Mouse (Mus musculus) limb, embryonic 14.5 days (tissue): ENCODE measurements at regions not wholly inside any gene's neighbourhood (a gene's known extent, or its start where the extent isn't known, plus 50 kb on each side); places are given as distances from the start of the nearest gene placed in this dataset.
A peak's percentile ranks its signal among the peaks of the same experiment; 100 is the strongest.
"Not testable (repeated sequence)": the region's sequence is repeated elsewhere in the genome, so short reads cannot be mapped to it uniquely, and the experiment has no call there.

Source experiments
- ATAC-seq: fragments of 200-750 bp; cut with Nextera tagmentation; 2 replicates; pipeline ENCODE4 v1.8.0; 2017; ENCODE audit warnings: low read depth, moderate number of reproducible peaks, moderate TSS enrichment; ENCODE audit not compliant: low FRiP score
- DNase-seq: peaks from one replicate; pipeline ENCODE4 v3.0.0-alpha.2; 2015; ENCODE audit warnings: low spot score
- H3K27ac ChIP-seq: fragments of 300-500 bp; sonication (generic); replicated peaks from 2 replicates; pipeline ENCODE4 v1.5.1; 2014; ENCODE audit warnings: low read depth, mild to moderate bottlenecking, low read length, moderate library complexity, mixed read lengths
- H3K27me3 ChIP-seq: fragments of 300-500 bp; sonication (generic); 2 replicates; pipeline ENCODE4 v1.6.1; 2014; ENCODE audit warnings: low read length, mixed read lengths; ENCODE audit not compliant: control insufficient read depth, insufficient read depth
- H3K36me3 ChIP-seq: fragments of 300-500 bp; sonication (generic); 2 replicates; pipeline ENCODE4 v1.6.1; 2014; ENCODE audit warnings: mild to moderate bottlenecking, low read length, moderate library complexity, mixed read lengths; ENCODE audit not compliant: control insufficient read depth, insufficient read depth
- H3K4me1 ChIP-seq: fragments of 300-500 bp; sonication (generic); 2 replicates; pipeline ENCODE4 v1.6.1; 2014; ENCODE audit warnings: antibody characterized with exemption, low read length, mixed read lengths; ENCODE audit not compliant: control insufficient read depth, insufficient read depth
- H3K4me2 ChIP-seq: fragments of 300-500 bp; sonication (generic); replicated peaks from 2 replicates; pipeline ENCODE4 v1.6.1; 2014; ENCODE audit warnings: low read depth, mild to moderate bottlenecking, low read length, moderate library complexity; ENCODE audit not compliant: severe bottlenecking
- H3K4me3 ChIP-seq: fragments of 300-500 bp; sonication (generic); replicated peaks from 2 replicates; pipeline ENCODE4 v1.5.1; 2014; ENCODE audit warnings: low read length
- H3K9ac ChIP-seq: fragments of 300-500 bp; sonication (generic); 2 replicates; pipeline ENCODE4 v1.6.1; 2014; ENCODE audit warnings: mild to moderate bottlenecking, low read depth, low read length, moderate library complexity; ENCODE audit not compliant: severe bottlenecking
- H3K9me3 ChIP-seq: fragments of 300-500 bp; sonication (generic); 2 replicates; pipeline ENCODE4 v1.6.1; 2016; ENCODE audit warnings: low read length; ENCODE audit not compliant: control insufficient read depth
- POLR2A ChIP-seq: fragments of 200-500 bp; IDR thresholded peaks from 2 replicates; pipeline ENCODE4 v1.8.0; 2012; ENCODE audit warnings: inconsistent platforms, mild to moderate bottlenecking, moderate library complexity, borderline replicate concordance; ENCODE audit not compliant: insufficient read depth, insufficient read length; ENCODE audit errors: extremely low read depth
- WGBS: fragments of 180-500 bp; shearing (Covaris S2); extraction: QIAGEN DNeasy Blood & Tissue Kit; methylation state at CpG from one replicate; pipeline ENCODE4 v1.1.7; 2014; 5-methylcytosine and 5-hydroxymethylcytosine counted together

- WGBS: 21% methylated on average over 4 of the region's 4 CpGs
- no peak for TF ChIP-seq POLR2A
These were observed 559.6 kb upstream of the Gm10131 start for GRCm38 (mm10) chr8:34670930-34671715.

DNA sequence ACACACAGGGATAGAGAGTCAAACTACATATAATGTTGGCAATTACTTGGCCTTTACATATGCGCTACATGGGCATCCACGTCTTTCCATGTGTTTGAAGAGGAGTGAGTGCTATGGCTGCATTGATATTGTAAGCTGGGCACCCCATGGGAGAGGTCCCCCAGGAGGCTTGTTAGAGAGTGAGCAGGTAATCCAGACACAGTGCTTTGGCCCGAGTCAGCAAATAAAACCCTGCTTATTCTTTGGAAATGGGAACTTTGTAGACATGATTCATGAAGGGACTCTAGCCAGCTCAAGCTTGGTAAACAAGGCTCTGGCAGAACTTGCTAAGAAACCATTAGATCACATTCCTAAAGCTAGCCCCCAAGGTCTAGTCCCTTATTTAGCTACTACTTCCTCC, 557.6 kb upstream of the Gm10131 start:
- Histone ChIP-seq H3K9ac (no peak overlapping the region), H3K4me2 (no peak overlapping the region), H3K4me1 (peaks cover 8% of the 10 kb centered on the region), H3K4me3 (no peak overlapping the region), H3K9me3 (no peaks in the 10 kb centered on the region), H3K27ac (no peak overlapping the region), H3K36me3 (no peaks in the 10 kb centered on the region), H3K27me3 (no peaks in the 10 kb centered on the region)
- 64% methylated on average over 3 of the region's 3 CpGs for WGBS
- TF ChIP-seq POLR2A: no peak
- ATAC-seq (no peak), DNase-seq (no peak)

More at GRCm38 (mm10) chr8:34670930-34671715, 559.6 kb upstream of the Gm10131 start:
- no peak overlapping the region for H3K4me3 ChIP-seq
- ATAC-seq (no peak), DNase-seq (no peak)
- H3K27ac ChIP-seq: 0 out of 2 replicates have a peak overlapping the region, but pooled peaks have one; percentile 5
- peaks cover 11% of the 10 kb centered on the region for H3K4me1 ChIP-seq
- H3K36me3 ChIP-seq: no peaks in the 10 kb centered on the region
- H3K4me2 ChIP-seq: no peak overlapping the region
- no peak overlapping the region for H3K9ac ChIP-seq
- no peaks in the 10 kb centered on the region for H3K9me3 ChIP-seq
- H3K27me3 ChIP-seq: no peaks in the 10 kb centered on the region

- H3K9me3 ChIP-seq: no peaks in the 10 kb centered on the region
- H3K4me1 ChIP-seq: no peaks in the 10 kb centered on the region
- no peak overlapping the region for H3K27ac ChIP-seq
- H3K4me2 ChIP-seq: no peak overlapping the region
- no peak for DNase-seq
- H3K4me3 ChIP-seq: no peak overlapping the region
- ATAC-seq: no peak
- 92% methylated on average over 4 of the region's 4 CpGs for WGBS
- no peaks in the 10 kb centered on the region for H3K36me3 ChIP-seq
- TF ChIP-seq POLR2A: no peak
- H3K27me3 ChIP-seq: no peaks in the 10 kb centered on the region
- no peak overlapping the region for H3K9ac ChIP-seq
These were observed 552.9 kb upstream of the Gm10131 start for GRCm38 (mm10) chr8:34664429-34664828.

GRCm38 (mm10) chr8:34662532-34662931, 551.0 kb upstream of the Gm10131 start:
- Histone ChIP-seq H3K27me3 (no peaks in the 10 kb centered on the region), H3K36me3 (no peaks in the 10 kb centered on the region), H3K4me2 (no peak overlapping the region), H3K9ac (no peak overlapping the region), H3K9me3 (no peaks in the 10 kb centered on the region), H3K4me1 (no peaks in the 10 kb centered on the region), H3K4me3 (no peak overlapping the region), H3K27ac (no peak overlapping the region)
- 93% methylated on average over 6 of the region's 6 CpGs for WGBS
- TF ChIP-seq POLR2A: no peak
- no peak for DNase-seq
- no peak for ATAC-seq

- Histone ChIP-seq H3K4me3 (no peak overlapping the region), H3K36me3 (no peaks in the 10 kb centered on the region)
- WGBS: 89% methylated on average over 8 of the region's 8 CpGs
These were observed 540.2 kb upstream of the Gm10131 start for GRCm38 (mm10) chr8:34651750-34652149.

GRCm38 (mm10) chr8:34628221-34628620, 516.7 kb upstream of the Gm10131 start:
- not testable (repeated sequence) for H3K4me3 ChIP-seq, H3K9me3 ChIP-seq, H3K27me3 ChIP-seq, H3K4me1 ChIP-seq, ATAC-seq, DNase-seq, H3K27ac ChIP-seq, H3K4me2 ChIP-seq, H3K36me3 ChIP-seq, H3K9ac ChIP-seq
- 90% methylated on average over 2 of the region's 2 CpGs for WGBS

More at GRCm38 (mm10) chr8:34651750-34652149, 540.2 kb upstream of the Gm10131 start:
- no peak overlapping the region for H3K9ac ChIP-seq
- ATAC-seq (no peak), DNase-seq (no peak)
- no peaks in the 10 kb centered on the region for H3K4me1 ChIP-seq
- no peaks in the 10 kb centered on the region for H3K9me3 ChIP-seq
- H3K4me2 ChIP-seq: no peak overlapping the region
- no peak overlapping the region for H3K27ac ChIP-seq
- no peaks in the 10 kb centered on the region for H3K27me3 ChIP-seq
- no peak for TF ChIP-seq POLR2A
